Comparison of ENCODE assay signal across 9 mouse cellular contexts in the genomic region with DNA sequence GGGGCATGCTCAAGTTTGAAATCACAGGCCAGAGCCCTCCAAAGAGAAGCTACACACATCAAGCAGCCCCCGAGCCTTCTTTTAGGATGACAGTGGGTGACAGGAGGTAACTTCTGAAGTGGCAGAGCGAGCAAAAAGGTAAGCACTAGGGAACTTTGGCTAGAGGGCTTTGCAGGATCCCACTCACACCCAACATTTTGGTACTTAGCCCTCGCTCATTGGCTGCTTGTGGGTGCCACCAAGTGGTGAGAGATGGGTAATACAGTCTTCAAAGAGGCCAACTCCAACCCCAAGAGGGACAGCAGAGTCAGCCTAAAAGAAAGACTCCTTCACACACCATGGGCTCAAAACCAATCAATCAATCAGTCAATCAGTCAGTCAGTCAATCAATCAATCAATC.
DNase-seq lines count a peak whose midpoint lies in the region; ATAC-seq and TF ChIP-seq lines count a peak whose summit lies in the region.
"Had no signal": no experiment of that assay in that cellular context is flagged by ENCODE, and none has a peak within 500 bp of the region (broad histone marks: within the 10 kb centered on the region; RNA-seq: fewer than 3 reads in every experiment).

No protein-coding gene starts in this region.

- peak; percentile 37 for DNase-seq in gastrocnemius, adult 18-20 months (ENCODE audit: low spot score)
- DNase-seq in gastrocnemius, postnatal 14 days: no peak
- DNase-seq in liver, postnatal 0 days: peak; percentile 36
- peak; percentile 30 for DNase-seq in adrenal gland, adult 2 months
- peak; percentile 35 for DNase-seq in lung, postnatal 36 days
- DNase-seq in urinary bladder, adult 2 months (ENCODE audit: low spot score): no peak

- ATAC-seq in liver, postnatal 0 days: no peak
- ATAC-seq in liver, embryonic 12.5 days: no peak

- no peak overlapping the region for H3K9ac ChIP-seq in liver, postnatal 0 days (replicated peaks)
- no peak overlapping the region for H3K9ac ChIP-seq in liver, embryonic 12.5 days
- H3K9ac ChIP-seq: heart, embryonic 15.5 days had no signal

- intact Hi-C loops in gastrocnemius, postnatal 14 days (cut with DNase I; ENCODE audit: low total_unique reads): loop anchor here (5.0 kb wide), 1 partner anchor 95 kb away; no protein-coding TSS in a partner anchor

- H3K4me1 ChIP-seq in liver, postnatal 0 days (ENCODE audit: insufficient read depth): no peaks in the 10 kb centered on the region
- peaks cover 8% of the 10 kb centered on the region; the same call in 1 of the 2 replicates for H3K4me1 ChIP-seq in liver, embryonic 12.5 days
- no peaks in the 10 kb centered on the region; the same call in 1 of the 2 replicates for H3K4me1 ChIP-seq in embryonic fibroblast, embryonic 13.5 days (ENCODE audit: control insufficient read depth, insufficient read depth, low read length)

- H3K27ac ChIP-seq in liver, postnatal 0 days (ENCODE audit: low read depth): no peak overlapping the region
- H3K27ac ChIP-seq in liver, embryonic 12.5 days: no peak overlapping the region
- no peak overlapping the region for H3K27ac ChIP-seq in embryonic fibroblast, embryonic 13.5 days (ENCODE audit: insufficient read depth, low read length)
- H3K27ac ChIP-seq: heart, embryonic 15.5 days had no signal

- 16% methylated on average over 3 of the region's 3 CpGs for WGBS in liver, postnatal 0 days (ENCODE audit: insufficient replicate concordance)
- 7% methylated on average over 3 of the region's 3 CpGs for WGBS in liver, embryonic 12.5 days (ENCODE audit: insufficient replicate concordance)

- H3K36me3 ChIP-seq in liver, postnatal 0 days (replicated peaks; ENCODE audit: insufficient read depth, low read length): no peaks in the 10 kb centered on the region
- no peaks in the 10 kb centered on the region for H3K36me3 ChIP-seq in liver, embryonic 12.5 days
- H3K36me3 ChIP-seq: heart, embryonic 15.5 days had no signal

- no peak for TF ChIP-seq EP300 in liver, postnatal 0 days (IDR thresholded peaks at IDR 0.05; ENCODE audit: low read depth)

- H3K9me3 ChIP-seq in liver, postnatal 0 days (ENCODE audit: low read length): no peaks in the 10 kb centered on the region
- no peaks in the 10 kb centered on the region for H3K9me3 ChIP-seq in liver, embryonic 12.5 days (replicated peaks)
- H3K9me3 ChIP-seq: heart, embryonic 15.5 days had no signal

- TF ChIP-seq CTCF in liver, postnatal 0 days (IDR thresholded peaks at IDR 0.05; ENCODE audit: low read depth): peak; percentile 73
- TF ChIP-seq CTCF in embryonic fibroblast, embryonic 13.5 days (IDR thresholded peaks at IDR 0.05; ENCODE audit: borderline replicate concordance, insufficient read depth, low read length): peak; percentile 40; the same call in 1 of the 2 replicates

- no peak overlapping the region for H3K4me2 ChIP-seq in liver, postnatal 0 days (ENCODE audit: low read depth, low read length)
- H3K4me2 ChIP-seq in liver, embryonic 12.5 days: no peak overlapping the region
- H3K4me2 ChIP-seq: heart, embryonic 15.5 days had no signal

- H3K4me3 ChIP-seq in liver, postnatal 0 days (ENCODE audit: low read depth, low read length): no peak overlapping the region
- no peak overlapping the region for H3K4me3 ChIP-seq in liver, embryonic 12.5 days
- no peak overlapping the region for H3K4me3 ChIP-seq in embryonic fibroblast, embryonic 13.5 days (ENCODE audit: insufficient read depth, low read length)
- H3K4me3 ChIP-seq: heart, embryonic 15.5 days had no signal

- TF ChIP-seq POLR2A in embryonic fibroblast, embryonic 13.5 days (IDR thresholded peaks at IDR 0.05; ENCODE audit: low read depth, low read length): no peak

- peaks cover 24% of the 10 kb centered on the region for H3K27me3 ChIP-seq in liver, postnatal 0 days (ENCODE audit: insufficient read depth, low read length)
- peaks cover 64% of the 10 kb centered on the region for H3K27me3 ChIP-seq in liver, embryonic 12.5 days (replicated peaks)

Comparison
In these comparisons a context has a peak if more than half of its experiments do, and no peak if none do; other contexts are left out.
1. DNase-seq: peak in gastrocnemius, adult 18-20 months (single experiment), liver, postnatal 0 days (single experiment), adrenal gland, adult 2 months (single experiment) and lung, postnatal 36 days (single experiment); none in gastrocnemius, postnatal 14 days (single experiment) and urinary bladder, adult 2 months (single experiment).